Mouse (Mus musculus) ES-E14 (cell line): ENCODE measurements around the gene Kiss1. TPM values are rescaled to one million over a fixed set of nuclear protein-coding genes. Genes with fewer than 3 reads are reported as not detected.

Source experiments
- DNase-seq: peaks from one replicate; pipeline ENCODE4 v3.0.0-alpha.2; 2013; ENCODE audit warnings: low read depth, low spot score
- H3K27ac ChIP-seq: 2 replicates; pipeline ENCODE4 v1.5.1; 2012; ENCODE audit warnings: low read depth, mild to moderate bottlenecking, low read length, moderate library complexity, mixed read lengths; ENCODE audit not compliant: poor library complexity, insufficient read depth, severe bottlenecking
- H3K36me3 ChIP-seq: 2 replicates; pipeline ENCODE4 v1.6.1; 2012; ENCODE audit warnings: mild to moderate bottlenecking, low read length, moderate library complexity, mixed read lengths; ENCODE audit not compliant: control insufficient read depth, poor library complexity, insufficient read depth, severe bottlenecking
- H3K4me1 ChIP-seq, 2 experiments: fragments of 150-350 bp in 1 of 2; sonication (generic) in 1 of 2; 2 replicates each; pipeline ENCODE4 v1.6.1; 2012; ENCODE audit warnings: low read length in 2 of 2, mild to moderate bottlenecking in 1 of 2, mixed read lengths in 1 of 2; ENCODE audit not compliant: control insufficient read depth in 2 of 2, insufficient read depth in 2 of 2, poor library complexity in 1 of 2
- H3K4me3 ChIP-seq, 2 experiments: fragments of 150-350 bp in 1 of 2; sonication (generic) in 1 of 2; 2 replicates each; pipeline ENCODE4 v1.5.1; 2012; ENCODE audit warnings: low read length in 2 of 2, low read depth in 1 of 2, mild to moderate bottlenecking in 1 of 2, mixed read lengths in 1 of 2; ENCODE audit not compliant: insufficient read depth in 1 of 2, poor library complexity in 1 of 2, severe bottlenecking in 1 of 2
- H3K9ac ChIP-seq: 2 replicates; pipeline ENCODE4 v1.6.1; 2012; ENCODE audit warnings: low read depth, mild to moderate bottlenecking, low read length, mixed read lengths; ENCODE audit not compliant: poor library complexity, insufficient read depth, severe bottlenecking
- H3K9me3 ChIP-seq: fragments of 150-350 bp; sonication (generic); 2 replicates; pipeline ENCODE4 v1.6.1; 2012; ENCODE audit warnings: low read depth, mild to moderate bottlenecking, low read length; ENCODE audit not compliant: control insufficient read depth, insufficient read depth
- CHD2 ChIP-seq: IDR thresholded peaks from 2 replicates; pipeline ENCODE4 v1.6.1; 2014; ENCODE audit warnings: mild to moderate bottlenecking, low read depth, low read length, inconsistent platforms
- HCFC1 ChIP-seq: IDR thresholded peaks from 2 replicates; pipeline ENCODE4 v1.6.1; 2012; ENCODE audit warnings: low read length, inconsistent platforms, borderline replicate concordance; ENCODE audit not compliant: insufficient read depth
- MAFK ChIP-seq: IDR thresholded peaks from 2 replicates; pipeline ENCODE4 v1.6.1; 2014; ENCODE audit warnings: mild to moderate bottlenecking, low read depth, low read length, inconsistent platforms; ENCODE audit not compliant: insufficient read depth
- ZC3H11A ChIP-seq: IDR thresholded peaks from 2 replicates; pipeline ENCODE4 v1.6.1; 2012; ENCODE audit warnings: low read depth, mild to moderate bottlenecking, inconsistent platforms, low read length, borderline replicate concordance
- ZNF384 ChIP-seq: IDR thresholded peaks from 2 replicates; pipeline ENCODE4 v1.6.1; 2012; ENCODE audit warnings: low read depth, low read length, inconsistent platforms
- in situ Hi-C, 2 experiments: fragments of 600-800 bp; cut with MboI; formaldehyde crosslinking; loops; one replicate each; pipeline ENCODE4 v1.15.1; 2025; ENCODE audit warnings: low sequenced_read_pairs in 2 of 2, inconsistent platforms in 1 of 2; ENCODE audit not compliant: unreplicated experiment in 2 of 2
- total RNA-seq: library from RNA; depleted of rRNA; stranded (reverse); fragments of 300-350 nt; gene quantifications from 2 replicates; pipeline ENCODE4 v1.2.3, GENCODE M21; 2012

Gene Kiss1
- total RNA-seq, 1 experiment, result not detected

GRCm38 (mm10) chr1:133364890-133365289, 43.2 kb downstream of the Kiss1 start:
- no peak for DNase-seq
- H3K36me3 ChIP-seq, result no peaks in the 10 kb centered on the region
- H3K9ac ChIP-seq, result no peak overlapping the region
- in situ Hi-C loops, result loop anchor here in 1 of 2 experiments (25.0 kb wide), 1 partner anchor 203 kb away; the partner anchor contains the start of gene Plekha6
- H3K4me1 ChIP-seq, result peaks cover 2 to 31% of the 10 kb centered on the region in 2 experiments; a peak in 2 of 4 replicates
- TF ChIP-seq MAFK (no peak), ZNF384 (no peak), CHD2 (no peak), HCFC1 (no peak), ZC3H11A (no peak)
- peaks cover 5% of the 10 kb centered on the region; the same call in 1 of the 2 replicates for H3K9me3 ChIP-seq
- H3K4me3 ChIP-seq, result no peak overlapping the region
- H3K27ac ChIP-seq, result no peak overlapping the region

GRCm38 (mm10) chr1:133366951-133367605, 45.4 kb downstream of the Kiss1 start:
- in situ Hi-C loops, result loop anchor here in 1 of 2 experiments (25.0 kb wide), 1 partner anchor 205 kb away; the partner anchor contains the start of gene Plekha6
- Histone ChIP-seq H3K36me3 (no peaks in the 10 kb centered on the region), H3K9me3 (no peaks in the 10 kb centered on the region; the same call in 1 of the 2 replicates), H3K4me1 (peaks cover 2 to 31% of the 10 kb centered on the region in 2 experiments; a peak in 2 of 4 replicates), H3K4me3 (no peak overlapping the region), H3K9ac (no peak overlapping the region), H3K27ac (no peak overlapping the region; the same call in 1 of the 2 replicates)
- TF ChIP-seq HCFC1, result no peak
- TF ChIP-seq MAFK, result no peak
- no peak for DNase-seq

GRCm38 (mm10) chr1:133367606-133368488, 46.2 kb downstream of the Kiss1 start:
- in situ Hi-C loops, result loop anchor here in 1 of 2 experiments (25.0 kb wide), 1 partner anchor 206 kb away; the partner anchor contains the start of gene Plekha6
- DNase-seq, result peak; percentile 88
- Histone ChIP-seq H3K9me3 (no peaks in the 10 kb centered on the region), H3K4me3 (no peak overlapping the region), H3K27ac (peak overlapping the region; percentile 44; the same call in 1 of the 2 replicates), H3K4me1 (peaks cover 2 to 31% of the 10 kb centered on the region in 2 experiments; a peak in 2 of 4 replicates), H3K36me3 (no peaks in the 10 kb centered on the region), H3K9ac (no peak overlapping the region)
- TF ChIP-seq HCFC1 (no peak), MAFK (no peak), ZNF384 (no peak), CHD2 (no peak), ZC3H11A (no peak)

- TF ChIP-seq ZNF384, result no peak
- no peak for TF ChIP-seq CHD2
- TF ChIP-seq HCFC1, result no peak
- TF ChIP-seq MAFK, result no peak
- TF ChIP-seq ZC3H11A, result no peak
- Histone ChIP-seq H3K4me1 (peaks cover 2 to 28% of the 10 kb centered on the region in 2 experiments; a peak in 2 of 4 replicates), H3K4me3 (no peak overlapping the region), H3K36me3 (no peaks in the 10 kb centered on the region), H3K9ac (no peak overlapping the region), H3K9me3 (no peaks in the 10 kb centered on the region), H3K27ac (no peak overlapping the region)
- in situ Hi-C loops, result loop anchor here in 1 of 2 experiments (25.0 kb wide), 1 partner anchor 206 kb away; the partner anchor contains the start of gene Plekha6
- DNase-seq, result no peak
These were observed 47.0 kb downstream of the Kiss1 start for GRCm38 (mm10) chr1:133368644-133369043.
